Mouse (Mus musculus): ENCODE results near the gene Pde4a. TPM values are rescaled to one million over a fixed set of nuclear protein-coding genes. Genes with fewer than 3 reads are reported as not detected.
A peak's percentile ranks its signal among the peaks of the same experiment; 100 is the strongest.

Pde4a gene
- polyA plus RNA-seq, 1 experiment from 2014 or later: 3.8 TPM

DNA sequence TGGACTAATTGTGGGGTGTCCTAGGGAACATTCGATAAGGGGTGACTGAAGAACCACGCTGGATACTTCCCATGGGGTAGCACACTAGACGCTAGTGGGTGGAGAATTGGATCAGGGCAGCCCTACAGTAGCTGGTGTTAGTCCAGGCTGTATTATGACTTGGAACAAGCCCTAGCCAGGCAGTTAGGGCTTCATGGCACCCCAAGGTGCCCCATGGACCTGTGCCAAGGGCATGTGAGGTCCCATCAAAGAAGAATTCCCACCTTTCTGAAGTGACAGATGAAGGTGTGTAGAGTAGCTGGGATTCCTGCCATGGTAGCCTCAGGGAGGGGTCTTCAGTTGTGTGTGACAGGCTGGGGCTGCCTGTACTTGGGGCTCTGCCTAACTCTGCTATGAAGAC is 1.0 kb downstream of the Pde4a start:
- no peak for DNase-seq (ENCODE audit: low spot score)
- WGBS: 38% methylated on average over 3 of the region's 3 CpGs
- peaks cover 14% of the 10 kb centered on the region for H3K4me1 ChIP-seq (ENCODE audit: control insufficient read depth, insufficient read depth, low read length)

DNA sequence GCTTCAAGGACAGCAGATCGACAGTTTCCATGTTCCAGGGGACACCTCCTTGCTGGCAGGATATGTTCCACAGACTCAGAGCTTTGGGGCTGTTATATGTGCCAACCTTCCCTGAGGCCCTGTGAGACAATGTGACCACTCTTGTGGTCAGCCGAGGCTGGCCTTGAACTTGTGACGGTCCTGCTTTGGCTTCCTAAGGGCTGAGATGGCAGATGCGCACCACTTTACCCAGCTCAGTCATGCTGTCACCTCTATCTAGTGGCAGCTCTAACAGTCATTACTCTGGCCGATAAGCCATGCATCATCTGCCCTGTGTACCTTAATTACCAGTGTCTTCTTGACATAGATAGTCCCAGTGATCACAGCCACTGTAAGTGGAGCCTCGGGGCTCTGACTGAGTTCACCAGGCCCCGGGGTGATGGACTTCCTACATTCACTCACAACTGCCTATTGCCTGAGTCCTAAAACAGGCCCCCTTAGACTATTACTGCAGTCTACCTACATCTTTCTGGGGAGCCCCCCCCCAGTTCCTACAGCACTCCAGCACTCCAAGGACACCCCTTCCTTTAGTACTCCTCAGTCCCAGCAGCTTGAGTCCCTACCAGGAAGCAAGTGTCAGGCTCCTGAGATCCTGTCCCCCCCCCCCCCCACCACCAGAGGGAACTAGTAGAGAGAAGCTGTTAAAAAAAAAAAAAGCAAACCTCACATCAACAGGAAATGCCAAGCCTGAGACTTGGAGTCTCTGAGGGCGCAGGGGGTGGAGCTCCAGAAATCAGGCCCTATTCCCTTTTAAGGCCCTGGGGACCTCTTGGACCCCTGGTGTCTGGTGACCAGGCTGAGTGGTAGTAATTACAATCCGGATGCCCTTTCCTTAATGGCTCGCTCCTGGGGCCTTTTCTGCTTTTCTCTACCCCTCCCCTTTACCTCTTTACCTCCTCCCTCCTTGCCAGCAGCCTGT is 1.9 kb downstream of the Pde4a start:
- Histone ChIP-seq H3K27me3 (ENCODE audit: control insufficient read depth, insufficient read depth, low read length) (peaks cover 34% of the 10 kb centered on the region), H3K9ac (replicated peaks; ENCODE audit: low read length) (peak overlapping the region; percentile 39), H3K4me3 (ENCODE audit: low read depth, low read length) (0 out of 2 replicates have a peak overlapping the region, but pooled peaks have one; percentile 3), H3K4me2 (ENCODE audit: low read depth, low read length) (peak overlapping the region; percentile 32), H3K4me1 (ENCODE audit: control insufficient read depth, insufficient read depth, low read length) (peaks cover 14% of the 10 kb centered on the region), H3K9me3 (replicated peaks; ENCODE audit: control insufficient read depth, low read length) (no peaks in the 10 kb centered on the region), H3K36me3 (replicated peaks; ENCODE audit: control insufficient read depth, insufficient read depth, low read depth, low read length) (no peaks in the 10 kb centered on the region), H3K27ac (replicated peaks; ENCODE audit: low read depth, low read length) (peak overlapping the region; percentile 72)
- ATAC-seq (replicated peaks; ENCODE audit: insufficient number of reproducible peaks, low FRiP score, low TSS enrichment, low read depth) (no peak), DNase-seq (ENCODE audit: low spot score) (peak; percentile 73)
- WGBS: 45% methylated on average over 10 of the region's 10 CpGs

More for the DNA sequence above, 1.0 kb downstream of the Pde4a start:
- H3K9ac ChIP-seq (replicated peaks; ENCODE audit: low read length): no peak overlapping the region
- H3K9me3 ChIP-seq (replicated peaks; ENCODE audit: control insufficient read depth, low read length): no peaks in the 10 kb centered on the region
- peak overlapping the region; percentile 49 for H3K4me3 ChIP-seq (ENCODE audit: low read depth, low read length)
- no peak for ATAC-seq (replicated peaks; ENCODE audit: insufficient number of reproducible peaks, low FRiP score, low TSS enrichment, low read depth)
- no peaks in the 10 kb centered on the region for H3K36me3 ChIP-seq (replicated peaks; ENCODE audit: control insufficient read depth, insufficient read depth, low read depth, low read length)
- no peak overlapping the region for H3K27ac ChIP-seq (replicated peaks; ENCODE audit: low read depth, low read length)
- H3K4me2 ChIP-seq (ENCODE audit: low read depth, low read length): peak overlapping the region; percentile 77
- peaks cover 39% of the 10 kb centered on the region for H3K27me3 ChIP-seq (ENCODE audit: control insufficient read depth, insufficient read depth, low read length)

DNA sequence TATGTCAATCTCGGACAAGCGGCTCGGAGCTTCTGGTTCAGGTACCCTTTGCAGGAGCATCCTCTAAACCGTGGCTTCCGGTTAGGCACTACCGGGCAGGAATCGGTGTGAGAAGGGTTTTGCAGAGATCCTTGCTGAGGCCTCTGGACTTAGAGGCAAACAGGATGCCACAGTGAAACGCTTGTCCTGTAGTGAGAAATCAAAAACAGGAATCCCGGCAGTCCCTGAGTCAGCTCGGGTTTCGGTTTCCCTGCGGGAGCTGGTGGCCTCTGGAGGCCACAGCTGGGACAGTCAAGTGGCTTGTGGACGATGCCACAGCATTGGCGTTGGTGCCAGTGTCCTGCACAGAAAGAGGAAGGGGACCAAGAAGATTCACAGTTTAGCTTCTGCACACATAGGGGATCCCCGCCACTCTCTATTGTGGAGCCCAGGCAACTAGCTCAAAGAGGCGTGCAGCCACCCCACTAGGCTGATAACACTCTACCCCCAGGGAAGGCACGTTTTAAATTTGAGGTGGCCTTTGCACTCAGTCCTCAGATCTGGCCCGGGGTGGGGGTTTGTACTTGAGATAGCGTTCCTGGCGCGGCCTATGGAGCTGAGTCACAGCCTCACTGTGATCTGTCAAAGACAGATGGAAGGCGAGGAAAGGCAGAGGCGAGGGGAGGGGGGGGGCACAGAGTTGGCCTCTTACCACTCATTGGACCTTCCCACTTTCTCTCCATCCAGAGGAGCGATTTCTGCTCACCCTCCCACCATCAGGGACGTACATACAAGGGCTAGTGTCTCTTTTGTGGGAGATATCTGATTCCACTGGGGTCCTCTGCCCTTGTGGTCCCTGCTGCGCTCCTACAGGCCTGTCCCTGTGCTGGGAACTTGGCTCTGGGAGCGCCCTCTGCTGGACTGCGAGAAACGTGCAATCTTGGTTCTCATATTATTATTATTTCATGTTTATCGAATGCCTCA is 2.9 kb downstream of the Pde4a start:
- Histone ChIP-seq H3K27ac (replicated peaks; ENCODE audit: low read depth, low read length) (peak overlapping the region; percentile 72), H3K27me3 (ENCODE audit: control insufficient read depth, insufficient read depth, low read length) (peaks cover 34% of the 10 kb centered on the region)

DNA sequence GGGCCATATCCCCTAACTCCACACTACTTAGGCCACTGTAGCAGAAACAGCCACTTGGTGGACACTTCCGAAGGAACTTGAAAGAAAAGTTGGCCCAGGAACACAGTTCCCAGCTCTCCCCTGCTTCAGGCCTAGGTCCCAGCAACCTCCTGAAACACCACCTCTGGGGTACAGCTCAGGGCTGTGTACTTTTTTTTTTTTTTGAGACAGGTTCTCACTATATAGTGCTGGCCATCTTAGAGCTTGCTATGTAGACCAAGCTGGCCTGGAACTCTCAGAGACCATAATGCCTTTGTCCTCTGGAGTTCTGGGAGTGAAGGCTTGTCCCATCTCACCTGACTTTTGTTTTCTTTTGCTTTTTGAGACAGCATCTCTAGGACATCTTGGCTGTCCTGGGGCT is 3.6 kb downstream of the Pde4a start:
- Histone ChIP-seq H3K27ac (replicated peaks; ENCODE audit: low read depth, low read length) (no peak overlapping the region), H3K4me3 (ENCODE audit: low read depth, low read length) (no peak overlapping the region), H3K4me2 (ENCODE audit: low read depth, low read length) (no peak overlapping the region), H3K9ac (replicated peaks; ENCODE audit: low read length) (no peak overlapping the region), H3K4me1 (ENCODE audit: control insufficient read depth, insufficient read depth, low read length) (peaks cover 10% of the 10 kb centered on the region), H3K9me3 (replicated peaks; ENCODE audit: control insufficient read depth, low read length) (no peaks in the 10 kb centered on the region), H3K36me3 (replicated peaks; ENCODE audit: control insufficient read depth, insufficient read depth, low read depth, low read length) (no peaks in the 10 kb centered on the region), H3K27me3 (ENCODE audit: control insufficient read depth, insufficient read depth, low read length) (peaks cover 27% of the 10 kb centered on the region)
- WGBS: 30% methylated on average over 1 of the region's 1 CpGs
- DNase-seq (ENCODE audit: low spot score) (no peak), ATAC-seq (replicated peaks; ENCODE audit: insufficient number of reproducible peaks, low FRiP score, low TSS enrichment, low read depth) (no peak)

More for the DNA sequence above, 2.9 kb downstream of the Pde4a start:
- ATAC-seq (replicated peaks; ENCODE audit: insufficient number of reproducible peaks, low FRiP score, low TSS enrichment, low read depth): peak; percentile 25; the same call in 1 of the 2 replicates
- no peaks in the 10 kb centered on the region for H3K36me3 ChIP-seq (replicated peaks; ENCODE audit: control insufficient read depth, insufficient read depth, low read depth, low read length)
- WGBS: 8% methylated on average over 30 of the region's 30 CpGs
- DNase-seq (ENCODE audit: low spot score): peak; percentile 86
- peak overlapping the region; percentile 39 for H3K9ac ChIP-seq (replicated peaks; ENCODE audit: low read length)
- H3K4me1 ChIP-seq (ENCODE audit: control insufficient read depth, insufficient read depth, low read length): peaks cover 14% of the 10 kb centered on the region
- no peaks in the 10 kb centered on the region for H3K9me3 ChIP-seq (replicated peaks; ENCODE audit: control insufficient read depth, low read length)
- peak overlapping the region; percentile 32 for H3K4me2 ChIP-seq (ENCODE audit: low read depth, low read length)
- no peak overlapping the region for H3K4me3 ChIP-seq (ENCODE audit: low read depth, low read length)

DNA sequence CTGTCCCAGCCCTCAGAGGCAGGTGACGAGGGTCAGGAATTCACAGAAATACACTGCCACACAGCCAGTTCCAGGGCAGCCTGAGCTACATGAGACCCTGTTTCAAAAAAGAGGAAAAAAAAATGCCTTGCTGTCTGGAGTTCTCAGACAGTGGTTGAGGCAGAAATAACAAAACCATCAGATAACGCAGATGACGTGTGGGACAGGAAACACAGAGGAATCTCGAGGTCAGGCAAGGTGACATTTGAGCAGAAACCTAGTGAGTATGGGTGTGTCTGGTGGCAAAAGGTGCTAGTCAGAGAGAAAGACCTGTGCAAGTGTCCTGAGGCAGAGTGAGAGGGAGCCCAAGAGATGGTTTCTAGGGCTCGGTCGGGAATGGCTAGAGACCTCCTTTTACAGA is 6.8 kb downstream of the Pde4a start:
- no peaks in the 10 kb centered on the region for H3K27me3 ChIP-seq (ENCODE audit: control insufficient read depth, insufficient read depth, low read length)
- DNase-seq (ENCODE audit: low spot score) (no peak), ATAC-seq (replicated peaks; ENCODE audit: insufficient number of reproducible peaks, low FRiP score, low TSS enrichment, low read depth) (no peak)
- H3K27ac ChIP-seq (replicated peaks; ENCODE audit: low read depth, low read length): no peak overlapping the region
- H3K4me1 ChIP-seq (ENCODE audit: control insufficient read depth, insufficient read depth, low read length): no peaks in the 10 kb centered on the region
- no peaks in the 10 kb centered on the region for H3K9me3 ChIP-seq (replicated peaks; ENCODE audit: control insufficient read depth, low read length)
- 66% methylated on average over 6 of the region's 6 CpGs for WGBS
- H3K9ac ChIP-seq (replicated peaks; ENCODE audit: low read length): no peak overlapping the region
- H3K4me2 ChIP-seq (ENCODE audit: low read depth, low read length): no peak overlapping the region
- H3K4me3 ChIP-seq (ENCODE audit: low read depth, low read length): no peak overlapping the region
- no peaks in the 10 kb centered on the region for H3K36me3 ChIP-seq (replicated peaks; ENCODE audit: control insufficient read depth, insufficient read depth, low read depth, low read length)

DNA sequence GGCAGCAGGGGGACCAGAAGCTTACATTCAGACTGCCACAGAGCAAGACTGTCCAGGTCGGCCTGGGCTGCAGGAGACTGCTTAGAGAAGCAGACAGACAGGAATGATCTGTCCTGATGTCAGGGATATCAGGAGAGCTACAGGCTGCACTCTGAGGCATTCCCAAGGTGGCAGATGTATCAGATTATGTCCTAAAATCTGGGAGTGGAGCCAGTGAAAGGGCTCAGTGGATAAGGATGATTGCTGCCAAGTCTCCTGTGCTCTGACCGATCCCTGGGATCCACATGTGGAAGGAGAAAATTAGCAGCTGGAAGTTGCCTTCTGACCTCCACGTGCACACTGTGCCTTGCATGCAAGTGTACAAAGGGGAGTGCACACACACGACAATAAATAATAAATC is 14.9 kb downstream of the Pde4a start:
- Histone ChIP-seq H3K4me3 (ENCODE audit: low read depth, low read length) (no peak overlapping the region), H3K9me3 (replicated peaks; ENCODE audit: control insufficient read depth, low read length) (no peaks in the 10 kb centered on the region), H3K27ac (replicated peaks; ENCODE audit: low read depth, low read length) (no peak overlapping the region), H3K4me1 (ENCODE audit: control insufficient read depth, insufficient read depth, low read length) (peaks cover 2% of the 10 kb centered on the region; the same call in 1 of the 2 replicates), H3K36me3 (replicated peaks; ENCODE audit: control insufficient read depth, insufficient read depth, low read depth, low read length) (no peaks in the 10 kb centered on the region), H3K27me3 (ENCODE audit: control insufficient read depth, insufficient read depth, low read length) (peaks cover 3% of the 10 kb centered on the region; the same call in 1 of the 2 replicates), H3K4me2 (ENCODE audit: low read depth, low read length) (no peak overlapping the region), H3K9ac (replicated peaks; ENCODE audit: low read length) (no peak overlapping the region)
- WGBS: 62% methylated on average over 4 of the region's 4 CpGs
- no peak for DNase-seq (ENCODE audit: low spot score)
- ATAC-seq (replicated peaks; ENCODE audit: insufficient number of reproducible peaks, low FRiP score, low TSS enrichment, low read depth): no peak

DNA sequence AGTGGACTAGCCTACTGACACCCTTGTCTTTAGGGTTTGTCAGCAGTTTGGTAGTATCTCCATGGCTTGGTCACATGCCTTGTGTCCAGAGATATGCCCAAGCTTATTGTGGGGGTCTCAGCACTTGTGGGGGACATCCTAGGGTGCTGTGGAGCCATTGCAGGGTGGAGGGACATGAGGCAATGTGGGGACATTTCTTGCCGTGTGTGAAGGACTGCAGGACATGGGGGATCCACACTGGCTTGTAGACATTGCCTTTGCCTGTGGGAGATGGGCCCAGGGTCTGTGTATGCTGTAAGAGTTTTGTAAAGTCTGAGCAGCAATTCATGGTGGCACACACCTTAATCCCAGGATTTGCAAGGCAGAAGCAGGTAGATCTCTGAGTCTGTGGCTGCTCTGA is 15.3 kb downstream of the Pde4a start:
- no peak overlapping the region for H3K27ac ChIP-seq (replicated peaks; ENCODE audit: low read depth, low read length)
- H3K9ac ChIP-seq (replicated peaks; ENCODE audit: low read length): no peak overlapping the region
- no peaks in the 10 kb centered on the region for H3K9me3 ChIP-seq (replicated peaks; ENCODE audit: control insufficient read depth, low read length)
- H3K4me2 ChIP-seq (ENCODE audit: low read depth, low read length): no peak overlapping the region
- 77% methylated on average over 1 of the region's 1 CpGs for WGBS
- ATAC-seq (replicated peaks; ENCODE audit: insufficient number of reproducible peaks, low FRiP score, low TSS enrichment, low read depth) (no peak), DNase-seq (ENCODE audit: low spot score) (no peak)
- H3K27me3 ChIP-seq (ENCODE audit: control insufficient read depth, insufficient read depth, low read length): peaks cover 3% of the 10 kb centered on the region; the same call in 1 of the 2 replicates
- H3K36me3 ChIP-seq (replicated peaks; ENCODE audit: control insufficient read depth, insufficient read depth, low read depth, low read length): no peaks in the 10 kb centered on the region
- peaks cover 2% of the 10 kb centered on the region; the same call in 1 of the 2 replicates for H3K4me1 ChIP-seq (ENCODE audit: control insufficient read depth, insufficient read depth, low read length)
- no peak overlapping the region for H3K4me3 ChIP-seq (ENCODE audit: low read depth, low read length)
